Mouse (Mus musculus): ENCODE measurements around the gene 4930452B06Rik. TPM values are rescaled to one million over a fixed set of nuclear protein-coding genes. Genes with fewer than 3 reads are reported as not detected.

The 4930452B06Rik gene
- polyA plus RNA-seq (2014; fragmentation: Nextera tagmentation; extraction: Ambion mirVana), result 14.3 and 18.3 TPM in 2 replicates

GRCm38 (mm10) chr14:8665636-8666411 is at the start of gene 4930452B06Rik:
Gene 4930452B06Rik (minus strand): TSS chr14:8666240.
- H3K9me3 ChIP-seq (ENCODE audit: control insufficient read depth, low read depth, low read length), result no peaks in the 10 kb centered on the region
- peak within 1 kb of the TSS; percentile 47 for H3K4me3 ChIP-seq (ENCODE audit: low read depth, low read length)
- H3K27ac ChIP-seq (ENCODE audit: low read length), result no peak within 1 kb of the TSS; the same call in 1 of the 2 replicates
- peak within 1 kb of the TSS; percentile 59 for H3K4me2 ChIP-seq (replicated peaks; ENCODE audit: low read depth, low read length)
- WGBS, result under 1% methylated on average over 45 of the region's 45 CpGs
- ATAC-seq (ENCODE audit: insufficient number of reproducible peaks, insufficient read depth, low FRiP score, low read depth), result peak; percentile 99
- no peaks in the 10 kb centered on the region for H3K36me3 ChIP-seq (ENCODE audit: control insufficient read depth, insufficient read depth, low read length)
- H3K9ac ChIP-seq (replicated peaks; ENCODE audit: low read depth, low read length), result peak within 1 kb of the TSS; percentile 64
- H3K27me3 ChIP-seq (ENCODE audit: control insufficient read depth, insufficient read depth, low read length), result no peaks in the 10 kb centered on the region
- H3K4me1 ChIP-seq (ENCODE audit: control insufficient read depth, insufficient read depth, low read length), result no peaks in the 10 kb centered on the region

- no peaks in the 10 kb centered on the region for H3K36me3 ChIP-seq (ENCODE audit: control insufficient read depth, insufficient read depth, low read length)
- no peaks in the 10 kb centered on the region for H3K9me3 ChIP-seq (ENCODE audit: control insufficient read depth, low read depth, low read length)
- no peak overlapping the region for H3K9ac ChIP-seq (replicated peaks; ENCODE audit: low read depth, low read length)
- H3K27ac ChIP-seq (ENCODE audit: low read length), result no peak overlapping the region
- no peak for ATAC-seq (ENCODE audit: insufficient number of reproducible peaks, insufficient read depth, low FRiP score, low read depth)
- 90% methylated on average over 4 of the region's 4 CpGs for WGBS
- no peaks in the 10 kb centered on the region for H3K27me3 ChIP-seq (ENCODE audit: control insufficient read depth, insufficient read depth, low read length)
- H3K4me1 ChIP-seq (ENCODE audit: control insufficient read depth, insufficient read depth, low read length), result no peaks in the 10 kb centered on the region
- no peak overlapping the region for H3K4me3 ChIP-seq (ENCODE audit: low read depth, low read length)
- H3K4me2 ChIP-seq (replicated peaks; ENCODE audit: low read depth, low read length), result no peak overlapping the region
These were observed 46.6 kb upstream of the 4930452B06Rik start for GRCm38 (mm10) chr14:8712674-8713073.

- Histone ChIP-seq H3K4me2 (replicated peaks; ENCODE audit: low read depth, low read length) (no peak overlapping the region), H3K27me3 (ENCODE audit: control insufficient read depth, insufficient read depth, low read length) (no peaks in the 10 kb centered on the region), H3K4me1 (ENCODE audit: control insufficient read depth, insufficient read depth, low read length) (no peaks in the 10 kb centered on the region), H3K27ac (ENCODE audit: low read length) (no peak overlapping the region), H3K4me3 (ENCODE audit: low read depth, low read length) (no peak overlapping the region), H3K9ac (replicated peaks; ENCODE audit: low read depth, low read length) (no peak overlapping the region), H3K9me3 (ENCODE audit: control insufficient read depth, low read depth, low read length) (no peaks in the 10 kb centered on the region), H3K36me3 (ENCODE audit: control insufficient read depth, insufficient read depth, low read length) (no peaks in the 10 kb centered on the region)
- ATAC-seq (ENCODE audit: insufficient number of reproducible peaks, insufficient read depth, low FRiP score, low read depth), result no peak
- 16% methylated on average over 1 of the region's 1 CpGs for WGBS
These were observed 23.4 kb upstream of the 4930452B06Rik start for GRCm38 (mm10) chr14:8689451-8689850.

- H3K36me3 ChIP-seq (ENCODE audit: control insufficient read depth, insufficient read depth, low read length), result no peaks in the 10 kb centered on the region
- H3K9me3 ChIP-seq (ENCODE audit: control insufficient read depth, low read depth, low read length), result no peaks in the 10 kb centered on the region
- WGBS, result 45% methylated on average over 1 of the region's 1 CpGs
- H3K4me1 ChIP-seq (ENCODE audit: control insufficient read depth, insufficient read depth, low read length), result no peaks in the 10 kb centered on the region
- no peaks in the 10 kb centered on the region for H3K27me3 ChIP-seq (ENCODE audit: control insufficient read depth, insufficient read depth, low read length)
- H3K4me2 ChIP-seq (replicated peaks; ENCODE audit: low read depth, low read length), result no peak overlapping the region
- H3K4me3 ChIP-seq (ENCODE audit: low read depth, low read length), result no peak overlapping the region
- ATAC-seq (ENCODE audit: insufficient number of reproducible peaks, insufficient read depth, low FRiP score, low read depth), result peak; percentile 72; the same call in 1 of the 2 replicates
- no peak overlapping the region for H3K27ac ChIP-seq (ENCODE audit: low read length)
- no peak overlapping the region for H3K9ac ChIP-seq (replicated peaks; ENCODE audit: low read depth, low read length)
These were observed 22.4 kb upstream of the 4930452B06Rik start for GRCm38 (mm10) chr14:8688462-8688861.

GRCm38 (mm10) chr14:8686185-8686584 is 20.1 kb upstream of the 4930452B06Rik start:
- Histone ChIP-seq H3K4me3 (ENCODE audit: low read depth, low read length) (no peak overlapping the region), H3K4me1 (ENCODE audit: control insufficient read depth, insufficient read depth, low read length) (no peaks in the 10 kb centered on the region), H3K27ac (ENCODE audit: low read length) (no peak overlapping the region), H3K27me3 (ENCODE audit: control insufficient read depth, insufficient read depth, low read length) (no peaks in the 10 kb centered on the region), H3K9ac (replicated peaks; ENCODE audit: low read depth, low read length) (no peak overlapping the region), H3K4me2 (replicated peaks; ENCODE audit: low read depth, low read length) (no peak overlapping the region), H3K9me3 (ENCODE audit: control insufficient read depth, low read depth, low read length) (no peaks in the 10 kb centered on the region), H3K36me3 (ENCODE audit: control insufficient read depth, insufficient read depth, low read length) (no peaks in the 10 kb centered on the region)
- 94% methylated on average over 1 of the region's 1 CpGs for WGBS
- no peak for ATAC-seq (ENCODE audit: insufficient number of reproducible peaks, insufficient read depth, low FRiP score, low read depth)

- 88% methylated on average over 4 of the region's 4 CpGs for WGBS
- Histone ChIP-seq H3K4me1 (ENCODE audit: control insufficient read depth, insufficient read depth, low read length) (no peaks in the 10 kb centered on the region), H3K4me3 (ENCODE audit: low read depth, low read length) (no peak overlapping the region), H3K9me3 (ENCODE audit: control insufficient read depth, low read depth, low read length) (no peaks in the 10 kb centered on the region), H3K9ac (replicated peaks; ENCODE audit: low read depth, low read length) (no peak overlapping the region), H3K36me3 (ENCODE audit: control insufficient read depth, insufficient read depth, low read length) (no peaks in the 10 kb centered on the region), H3K27me3 (ENCODE audit: control insufficient read depth, insufficient read depth, low read length) (no peaks in the 10 kb centered on the region), H3K4me2 (replicated peaks; ENCODE audit: low read depth, low read length) (no peak overlapping the region), H3K27ac (ENCODE audit: low read length) (no peak overlapping the region)
- ATAC-seq (ENCODE audit: insufficient number of reproducible peaks, insufficient read depth, low FRiP score, low read depth), result no peak
These were observed 13.9 kb upstream of the 4930452B06Rik start for GRCm38 (mm10) chr14:8679896-8680295.

- no peak overlapping the region for H3K9ac ChIP-seq (replicated peaks; ENCODE audit: low read depth, low read length)
- H3K36me3 ChIP-seq (ENCODE audit: control insufficient read depth, insufficient read depth, low read length), result no peaks in the 10 kb centered on the region
- H3K27me3 ChIP-seq (ENCODE audit: control insufficient read depth, insufficient read depth, low read length), result no peaks in the 10 kb centered on the region
- H3K4me3 ChIP-seq (ENCODE audit: low read depth, low read length), result no peak overlapping the region
- no peaks in the 10 kb centered on the region for H3K4me1 ChIP-seq (ENCODE audit: control insufficient read depth, insufficient read depth, low read length)
- H3K27ac ChIP-seq (ENCODE audit: low read length), result no peak overlapping the region
- H3K9me3 ChIP-seq (ENCODE audit: control insufficient read depth, low read depth, low read length), result no peaks in the 10 kb centered on the region
- ATAC-seq (ENCODE audit: insufficient number of reproducible peaks, insufficient read depth, low FRiP score, low read depth), result no peak
- no peak overlapping the region for H3K4me2 ChIP-seq (replicated peaks; ENCODE audit: low read depth, low read length)
These were observed 5.7 kb downstream of the 4930452B06Rik start for GRCm38 (mm10) chr14:8660359-8660758.

GRCm38 (mm10) chr14:8641650-8642279 is 24.3 kb downstream of the 4930452B06Rik start:
- Histone ChIP-seq H3K4me1 (ENCODE audit: control insufficient read depth, insufficient read depth, low read length) (no peaks in the 10 kb centered on the region), H3K4me2 (replicated peaks; ENCODE audit: low read depth, low read length) (no peak overlapping the region), H3K9ac (replicated peaks; ENCODE audit: low read depth, low read length) (no peak overlapping the region), H3K4me3 (ENCODE audit: low read depth, low read length) (no peak overlapping the region), H3K36me3 (ENCODE audit: control insufficient read depth, insufficient read depth, low read length) (no peaks in the 10 kb centered on the region), H3K27ac (ENCODE audit: low read length) (no peak overlapping the region), H3K9me3 (ENCODE audit: control insufficient read depth, low read depth, low read length) (no peaks in the 10 kb centered on the region), H3K27me3 (ENCODE audit: control insufficient read depth, insufficient read depth, low read length) (no peaks in the 10 kb centered on the region)
- WGBS, result 75% methylated on average over 9 of the region's 9 CpGs
- ATAC-seq (ENCODE audit: insufficient number of reproducible peaks, insufficient read depth, low FRiP score, low read depth), result no peak

Data from stomach, embryonic 14.5 days (tissue).